Mouse (Mus musculus) erythroblast, embryonic 14.5 days (primary cell): ENCODE results near the gene Patj.

ENCODE experiments used
- GATA1 ChIP-seq: IDR thresholded peaks from 2 replicates; pipeline ENCODE4 v1.6.1; 2012; ENCODE audit warnings: low read length, inconsistent platforms, mixed read lengths
- TAL1 ChIP-seq: IDR thresholded peaks from 3 replicates; pipeline ENCODE4 v1.6.1; 2012; ENCODE audit warnings: low read length, inconsistent platforms, mixed read lengths

- TF ChIP-seq GATA1 = no peak
- TF ChIP-seq TAL1 = no peak
These were observed 174.3 kb downstream of the Patj start for GRCm38 (mm10) chr4:98569904-98570303.
